Comparison of ENCODE assay signal across 8 mouse cellular contexts in genomic region chr16:18426802-18427280, GRCm38 (mm10). TPM values are rescaled to one million over a fixed set of nuclear protein-coding genes. Genes with fewer than 3 reads are reported as not detected.
A peak's percentile ranks its signal among the peaks of the same experiment; 100 is the strongest.
DNase-seq lines count a peak whose midpoint lies in the region; ATAC-seq and TF ChIP-seq lines count a peak whose summit lies in the region.

Comt (minus strand) TSS chr16:18426852.

- TF ChIP-seq CTCF in brain, embryonic 14.5 days (IDR thresholded peaks at IDR 0.05; ENCODE audit: borderline replicate concordance, extremely low read depth, insufficient read depth, insufficient read length): no peak

- H3K9ac ChIP-seq in midbrain, embryonic 13.5 days (replicated peaks): peak within 1 kb of the TSS; percentile 91

- H3K27ac ChIP-seq in midbrain, embryonic 13.5 days: peak within 1 kb of the TSS; percentile 45

- no peak for TF ChIP-seq POLR2A in brain, embryonic 14.5 days (IDR thresholded peaks at IDR 0.05; ENCODE audit: borderline replicate concordance, extremely low read depth, insufficient read depth, insufficient read length, poor library complexity, severe bottlenecking)

- no peaks in the 10 kb centered on the region for H3K9me3 ChIP-seq in midbrain, embryonic 13.5 days

- WGBS in midbrain, embryonic 13.5 days: 58% methylated on average over 5 of the region's 5 CpGs

- ATAC-seq in midbrain, embryonic 13.5 days: no peak

- H3K4me2 ChIP-seq in midbrain, embryonic 13.5 days (replicated peaks): peak within 1 kb of the TSS; percentile 84

- H3K4me3 ChIP-seq in midbrain, embryonic 13.5 days (replicated peaks): peak within 1 kb of the TSS; percentile 87

- H3K4me1 ChIP-seq in midbrain, embryonic 13.5 days (replicated peaks): peaks cover 30% of the 10 kb centered on the region

- peaks cover 19% of the 10 kb centered on the region for H3K36me3 ChIP-seq in midbrain, embryonic 13.5 days

- DNase-seq in layer of hippocampus, adult 8-10 months (ENCODE audit: low spot score in 2 of 2): no peak
- no peak for DNase-seq in layer of hippocampus, adult 9-11 months
- DNase-seq in brain, embryonic 14.5 days (ENCODE audit: low read depth): no peak
- no peak for DNase-seq in gonadal fat pad, adult 2 months (ENCODE audit: low read depth)
- DNase-seq in layer of hippocampus, postnatal 10 days (ENCODE audit: low spot score in 2 of 2): no peak
- DNase-seq in cerebellum, adult 9-11 months: no peak
- no peak for DNase-seq in kidney, postnatal 25 days

- no peaks in the 10 kb centered on the region for H3K27me3 ChIP-seq in midbrain, embryonic 13.5 days

RNA-seq across cellular contexts. Expression of gene Comt, which starts in this region (rescaled TPM):
- 10 to 100 TPM; 67.1 to 80.6 (median 76.9) TPM for total RNA-seq in layer of hippocampus, adult 8-10 months (2022)
- 72.8 and 73.8 TPM in 2 replicates for polyA plus RNA-seq in brain, embryonic 14.5 days (2012; rRNA removed)
- polyA plus RNA-seq in gonadal fat pad, adult 2 months (2012; rRNA removed): 412 and 687 TPM in 2 replicates
- total RNA-seq in layer of hippocampus, postnatal 10 days (2021): 10 to 100 TPM; 55.3 to 59.8 TPM
- polyA plus RNA-seq in midbrain, embryonic 13.5 days (2015; fragmentation: Nextera tagmentation; extraction: Ambion mirVana): 75.7 and 78.8 TPM in 2 replicates
